Mouse (Mus musculus) kidney, postnatal 14 days (tissue): ENCODE measurements around the gene Ush1g.
A peak's percentile ranks its signal among the peaks of the same experiment; 100 is the strongest.

ENCODE experiments used
- DNase-seq: peaks from one replicate; pipeline ENCODE4 v3.0.0; 2022; ENCODE audit warnings: mixed read lengths

Ush1g gene

GRCm38 (mm10) chr11:115329339-115329738 lies 7.5 kb upstream of the Ush1g start:
- no peak for DNase-seq

DNA sequence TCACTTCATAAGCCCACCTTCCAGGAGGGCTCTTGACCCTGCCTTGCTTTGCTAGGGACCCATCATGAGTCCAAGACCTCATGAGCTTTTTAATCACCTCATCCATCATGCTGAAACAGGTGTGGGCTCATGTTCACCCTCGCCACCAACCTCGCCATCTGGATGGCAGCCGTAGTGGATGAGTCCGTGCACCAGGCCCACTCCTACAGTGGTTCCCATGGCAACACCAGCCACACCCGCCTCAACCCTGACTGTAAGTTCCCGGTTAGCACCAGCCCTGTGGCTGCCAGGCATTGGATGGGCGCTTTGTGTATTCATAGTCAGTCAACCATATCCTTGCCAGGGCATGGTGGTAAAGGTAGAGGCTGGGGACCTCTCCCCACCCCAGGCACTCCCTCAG lies 4.9 kb upstream of the Ush1g start:
- DNase-seq = no peak

- no peak for DNase-seq
Observed at GRCm38 (mm10) chr11:115323354-115323753, 1.5 kb upstream of the Ush1g start.

- DNase-seq = no peak
Observed at GRCm38 (mm10) chr11:115319704-115320383, 2.0 kb downstream of the Ush1g start.

DNA sequence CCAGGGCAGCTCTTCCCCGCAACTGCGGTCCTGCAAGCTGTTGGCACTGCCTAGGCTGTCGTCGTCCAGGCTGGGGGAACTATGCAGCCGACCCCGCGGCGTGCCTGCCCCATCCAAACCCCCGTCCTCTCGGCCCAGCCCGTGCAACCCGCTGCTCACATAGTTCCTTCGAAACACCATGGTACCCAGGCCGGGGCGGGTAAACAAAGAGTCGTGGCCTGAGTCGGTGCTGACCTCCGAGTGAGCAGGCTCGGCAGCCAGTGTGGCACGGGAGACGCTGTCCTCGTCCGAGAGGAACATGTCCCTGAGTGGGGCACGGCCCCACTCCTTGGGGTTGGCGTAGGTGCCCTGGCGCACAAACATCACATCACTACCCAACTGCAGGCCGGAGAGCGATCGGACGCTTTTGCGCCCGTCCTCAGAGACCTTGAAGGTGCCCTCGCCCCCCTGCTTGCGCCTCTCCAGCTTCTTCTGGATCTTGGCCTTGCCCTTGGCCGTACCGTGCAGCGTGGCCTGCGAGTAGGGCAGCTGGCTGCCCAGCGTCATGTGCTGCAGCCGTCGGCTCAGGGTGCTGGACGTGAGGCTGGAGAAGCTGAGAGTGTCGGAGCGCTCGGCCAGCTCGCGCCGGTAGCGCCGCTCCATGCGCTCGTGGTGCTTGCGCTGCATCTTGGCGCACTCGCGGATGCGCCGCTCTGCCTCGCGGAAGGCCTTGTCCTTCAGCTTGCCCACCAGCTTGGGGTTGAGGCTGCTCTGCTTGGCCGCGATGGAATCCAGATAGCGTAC lies 3.4 kb downstream of the Ush1g start:
- DNase-seq = no peak

GRCm38 (mm10) chr11:115317204-115317603 lies 4.6 kb downstream of the Ush1g start:
- no peak for DNase-seq

DNA sequence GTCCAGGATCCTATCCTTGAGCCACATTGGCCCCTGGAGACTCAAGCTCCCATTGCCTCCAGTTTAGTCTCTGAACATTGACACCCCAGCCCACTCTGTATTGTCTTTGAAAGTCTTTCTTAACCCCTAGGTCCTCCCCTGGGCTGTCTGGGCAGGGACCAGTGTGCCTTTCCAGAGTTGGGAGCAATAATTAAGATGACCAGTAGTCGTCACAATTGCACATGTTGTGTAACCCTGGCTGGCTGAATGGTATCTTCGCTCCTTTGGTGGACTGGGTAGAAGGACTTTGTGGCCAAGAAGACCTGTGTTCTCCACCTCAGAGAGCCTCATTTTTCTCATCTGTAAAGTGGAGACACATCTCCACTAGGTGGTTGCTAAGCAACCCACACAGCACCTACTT lies 7.6 kb downstream of the Ush1g start:
- no peak for DNase-seq

DNA sequence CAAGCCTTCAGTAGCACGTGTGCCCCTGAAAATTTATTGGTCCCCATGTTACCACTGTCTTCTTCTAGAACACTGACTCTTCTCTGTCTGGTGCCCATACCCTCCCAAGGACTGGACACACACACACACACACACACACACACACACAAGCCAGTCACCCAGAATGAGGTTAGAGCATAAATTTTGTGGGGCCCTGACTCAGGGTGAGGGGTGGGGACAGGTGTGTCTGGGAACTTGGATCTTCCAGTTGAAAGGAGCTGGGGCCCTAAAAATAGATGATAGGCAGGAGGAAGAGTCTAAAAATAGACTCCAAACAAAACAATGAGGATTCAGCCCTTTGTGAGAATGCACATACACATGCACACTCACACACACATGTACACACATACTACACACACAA lies 13.1 kb downstream of the Ush1g start:
- no peak for DNase-seq

DNA sequence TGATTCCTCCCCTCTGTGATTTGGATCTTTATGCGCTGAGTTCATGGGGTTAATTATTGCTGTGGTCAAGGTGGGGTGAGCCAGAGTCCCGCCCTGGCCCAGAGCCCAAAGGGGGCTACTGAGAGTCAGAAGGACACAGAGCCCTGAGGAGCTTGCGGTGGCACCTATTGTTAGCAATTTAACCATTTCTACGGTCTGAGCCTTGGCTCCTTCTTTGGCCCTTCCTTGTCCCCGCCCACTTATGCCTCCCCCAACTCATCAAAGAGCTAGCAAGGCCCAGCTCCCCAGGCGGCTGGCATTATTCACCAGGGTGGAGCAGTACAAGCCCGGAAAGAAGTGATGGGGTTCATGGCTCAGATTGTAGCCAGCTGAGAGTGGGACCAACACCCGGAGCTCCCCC lies 15.0 kb downstream of the Ush1g start, which contains the start of gene Otop2:
TSS of gene Otop2 (plus strand) at position 301 of the 400 bp plus-strand sequence.
- DNase-seq = no peak

DNA sequence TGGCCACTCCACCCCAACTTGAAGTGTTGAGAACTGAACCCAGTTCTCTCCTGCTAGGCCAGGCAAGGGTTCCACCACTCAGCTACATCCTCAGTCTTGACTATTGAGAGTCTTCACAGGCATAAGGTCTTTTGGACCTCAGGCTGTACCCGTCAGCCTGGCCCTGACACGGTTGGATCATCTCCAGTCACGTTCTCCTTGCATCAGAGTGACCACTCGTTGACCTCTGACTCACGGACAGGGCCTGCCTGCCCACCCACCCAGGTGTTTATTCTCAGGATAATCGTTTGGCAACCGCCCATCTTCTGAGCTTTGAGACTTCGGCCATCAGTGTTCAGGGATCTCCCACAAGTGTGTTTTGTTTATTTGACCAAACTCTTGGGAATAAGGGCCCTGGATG lies 18.7 kb downstream of the Ush1g start:
- no peak for DNase-seq

DNA sequence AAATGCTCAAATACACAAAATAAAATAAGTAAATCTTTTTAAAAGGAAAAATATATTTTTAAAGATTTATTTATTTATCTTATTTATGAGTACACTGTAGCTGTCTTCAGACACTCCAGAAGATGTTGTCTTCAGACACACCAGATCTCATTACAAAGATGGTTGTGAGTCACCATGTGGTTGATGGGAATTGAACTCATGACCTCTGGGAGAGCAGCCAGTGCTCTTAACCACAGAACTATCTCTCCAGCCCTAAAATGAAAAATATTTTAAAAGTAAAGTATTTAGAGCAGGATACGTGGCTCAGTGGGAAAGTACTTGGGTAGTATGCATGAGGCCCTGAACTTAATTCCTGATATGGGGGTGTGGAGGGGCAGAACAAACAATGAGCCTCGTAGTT lies 20.5 kb downstream of the Ush1g start:
- DNase-seq = no peak

- DNase-seq = no peak
Observed at GRCm38 (mm10) chr11:115300745-115301144, 21.1 kb downstream of the Ush1g start.

- no peak for DNase-seq
Observed at GRCm38 (mm10) chr11:115298160-115298559, 23.7 kb downstream of the Ush1g start.

DNA sequence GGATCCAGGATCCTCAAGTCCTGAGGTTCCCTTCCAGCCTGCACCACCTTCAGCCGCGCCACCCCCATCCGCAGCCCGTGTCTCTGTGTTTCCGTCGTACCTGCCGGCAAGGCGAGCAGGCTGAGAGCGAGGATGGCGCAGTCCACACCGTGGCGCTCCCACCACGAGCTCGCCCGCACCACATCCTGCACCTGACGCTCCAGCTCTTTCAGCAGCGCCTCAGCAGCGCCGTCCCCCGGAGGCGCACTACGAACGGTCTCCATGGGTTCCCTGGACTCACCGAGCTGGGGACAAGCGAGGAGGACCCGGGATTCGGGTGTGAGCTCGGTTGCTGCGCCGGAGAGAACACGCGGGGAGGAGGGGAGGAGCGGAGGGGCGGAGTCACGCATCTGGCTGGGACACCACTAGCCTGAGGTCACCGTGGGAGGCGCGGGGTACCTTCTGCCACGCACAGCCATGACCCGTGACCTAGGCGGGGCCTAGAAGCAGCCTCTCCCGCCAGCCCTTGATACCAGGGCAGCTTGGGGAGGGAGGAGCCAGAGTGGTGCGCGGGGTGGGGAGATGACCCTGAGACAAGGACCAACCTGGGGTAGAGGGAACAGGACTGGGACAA lies 24.5 kb downstream of the Ush1g start, which contains the start of gene Fads6:
TSS of gene Fads6 (minus strand) at position 450 of the 613 bp plus-strand sequence.
- peak; percentile 72 for DNase-seq

- no peak for DNase-seq
Observed at GRCm38 (mm10) chr11:115296471-115297210, 25.2 kb downstream of the Ush1g start.

- DNase-seq = no peak
Observed at GRCm38 (mm10) chr11:115295939-115296338, 25.9 kb downstream of the Ush1g start.

- DNase-seq = peak; percentile 65
Observed at GRCm38 (mm10) chr11:115292631-115293375, 29.0 kb downstream of the Ush1g start.

- DNase-seq = no peak
Observed at GRCm38 (mm10) chr11:115291503-115291902, 30.3 kb downstream of the Ush1g start.

DNA sequence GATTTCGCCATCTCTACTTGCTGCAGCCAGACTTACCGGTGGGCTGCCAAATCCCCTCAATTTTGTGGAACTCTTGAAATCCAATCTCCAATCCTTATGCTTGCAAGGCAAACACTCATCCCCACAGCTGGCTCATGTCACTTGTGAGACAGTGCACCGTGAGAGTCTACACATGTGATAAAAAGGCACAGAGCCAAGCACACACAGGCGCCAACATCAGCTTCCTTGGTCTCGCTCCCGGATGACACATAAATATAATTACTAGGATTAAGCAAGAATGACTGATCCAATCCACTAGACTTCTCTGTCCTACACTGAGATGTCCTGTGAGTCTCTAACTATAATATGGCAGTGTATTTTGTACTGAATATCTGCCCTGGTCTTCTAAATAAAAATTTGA lies 30.9 kb downstream of the Ush1g start:
- DNase-seq = peak; percentile 87

DNA sequence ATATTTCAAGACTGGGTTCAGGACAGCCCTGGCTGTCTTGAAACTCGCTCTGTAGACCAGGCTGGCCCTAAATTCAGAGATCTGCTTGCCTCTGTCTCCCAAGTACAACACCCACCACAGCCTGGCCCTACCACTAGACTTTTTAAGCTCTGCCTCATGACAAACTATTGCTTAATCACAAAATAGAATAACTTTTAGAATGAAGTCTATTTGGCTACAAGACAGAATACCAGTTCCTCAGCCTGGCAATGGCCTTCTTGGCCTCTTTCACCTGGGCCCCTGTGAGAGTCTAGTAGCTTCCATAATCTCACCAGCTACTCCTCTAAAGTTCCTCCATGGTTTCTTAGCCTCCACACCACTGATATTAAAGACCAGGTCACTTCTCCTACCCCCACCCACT lies 31.5 kb downstream of the Ush1g start:
- no peak for DNase-seq

- peak; percentile 52 for DNase-seq
Observed at GRCm38 (mm10) chr11:115289885-115290284, 32.0 kb downstream of the Ush1g start.

DNA sequence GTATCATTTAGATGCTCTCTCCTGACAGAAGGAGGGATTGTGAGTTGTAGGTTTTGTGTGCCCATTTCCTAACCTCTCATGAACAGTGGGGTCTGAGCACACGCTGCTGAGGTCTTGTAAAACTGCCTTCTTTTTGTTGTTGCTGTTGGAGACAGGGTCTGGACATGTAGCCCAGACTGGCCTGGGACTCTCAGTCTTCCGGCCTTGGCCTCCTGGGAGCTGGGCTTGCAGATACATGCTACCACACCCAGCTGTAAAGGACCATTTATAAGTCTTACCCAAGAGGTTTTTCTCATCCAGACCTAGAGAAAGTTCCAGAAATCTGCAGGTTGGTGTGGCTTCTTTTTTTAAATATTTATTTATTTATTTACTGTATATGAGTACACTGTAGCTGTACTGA lies 33.5 kb downstream of the Ush1g start:
- no peak for DNase-seq
